Mouse (Mus musculus): ENCODE data around the gene Sgms2.

Gene Sgms2

GRCm38 (mm10) chr3:131306255-131306654 is 185.0 kb downstream of the Sgms2 start:
- no peak for DNase-seq (ENCODE audit: low spot score in 2 of 2)

DNA sequence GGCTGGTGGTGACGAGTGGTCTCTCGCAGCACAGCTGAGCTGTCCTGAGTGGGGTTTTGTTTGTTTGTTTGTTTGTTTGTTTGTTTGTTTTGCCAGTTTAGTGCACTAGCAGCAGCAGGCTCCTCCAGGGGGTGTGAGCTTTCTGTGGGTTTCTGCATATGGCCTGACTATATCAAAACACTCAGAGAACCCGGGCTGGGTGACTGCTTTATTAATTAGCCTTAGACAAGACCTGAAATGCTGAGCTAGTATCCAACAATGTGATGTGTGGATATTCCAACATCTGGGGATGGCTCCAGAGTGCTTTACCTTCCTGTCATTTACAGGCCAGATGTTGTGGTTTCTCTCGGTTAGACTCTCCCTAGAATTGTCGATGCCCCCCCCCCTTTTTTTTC is 187.9 kb downstream of the Sgms2 start:
- no peak for DNase-seq (ENCODE audit: low spot score in 2 of 2)

- peak; percentile 82 to 83 for DNase-seq (ENCODE audit: low spot score in 2 of 2)
These were observed 188.5 kb downstream of the Sgms2 start, which contains the start of gene Cyp2u1 for GRCm38 (mm10) chr3:131302452-131303319. Gene Cyp2u1, minus strand, starts transcription at chr3:131303227.

DNA sequence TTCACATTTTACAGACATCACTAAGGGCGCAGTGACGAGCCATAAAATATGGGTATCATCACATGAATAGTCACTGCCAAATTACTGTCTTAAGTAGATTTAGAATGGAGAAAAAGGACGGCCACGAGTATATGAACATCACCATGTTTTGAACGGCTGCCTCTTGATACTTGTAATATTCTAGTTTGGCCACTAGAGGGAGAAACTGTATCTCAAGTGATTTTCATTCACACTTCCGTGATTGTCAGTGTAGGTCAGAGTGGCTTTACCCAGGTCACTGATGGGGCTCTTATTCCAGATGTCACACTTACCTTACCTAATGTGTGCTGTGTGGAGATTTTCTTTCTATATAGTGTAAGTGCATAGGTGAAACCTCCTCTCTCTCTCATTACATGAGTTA is 191.3 kb downstream of the Sgms2 start:
- DNase-seq (ENCODE audit: low spot score in 2 of 2) = peak; percentile 18 to 20

GRCm38 (mm10) chr3:131299078-131299477 is 192.1 kb downstream of the Sgms2 start:
- DNase-seq (ENCODE audit: low spot score in 2 of 2) = no peak

- no peak for DNase-seq (ENCODE audit: low spot score in 2 of 2)
These were observed 194.3 kb downstream of the Sgms2 start for GRCm38 (mm10) chr3:131296893-131297292.

DNA sequence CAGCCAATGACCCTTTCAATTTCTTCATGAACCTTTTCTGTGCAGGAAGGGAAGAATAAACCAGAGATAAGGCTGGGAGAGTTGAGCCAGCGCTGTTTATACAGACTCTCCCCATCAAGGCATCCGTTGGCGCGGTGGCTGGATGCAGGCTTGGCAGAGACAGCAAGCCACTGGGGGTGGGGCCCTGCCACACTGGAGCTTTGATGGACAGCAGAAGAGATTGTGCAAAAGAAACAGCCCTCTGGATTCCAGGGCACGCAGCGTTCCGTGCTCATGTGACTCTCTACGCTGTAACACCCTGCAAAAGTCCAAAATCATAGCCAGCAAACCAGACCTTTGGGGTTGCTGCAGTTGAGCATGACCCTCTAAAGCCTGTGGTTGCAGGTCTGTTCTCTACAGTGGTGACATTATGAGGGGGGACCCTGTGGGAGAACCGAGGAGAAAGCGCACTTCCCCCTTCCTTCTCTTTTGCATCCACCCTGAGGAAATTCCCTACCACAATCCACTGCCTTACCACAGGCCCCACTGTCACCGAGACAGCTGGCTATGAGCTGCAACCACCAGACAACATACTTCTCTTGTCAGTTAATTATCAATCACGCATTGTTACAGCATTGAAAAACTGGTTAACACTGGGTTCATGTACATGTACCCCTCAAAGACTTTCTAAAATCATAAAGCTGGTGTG is 195.6 kb downstream of the Sgms2 start:
- no peak for DNase-seq (ENCODE audit: low spot score in 2 of 2)

DNA sequence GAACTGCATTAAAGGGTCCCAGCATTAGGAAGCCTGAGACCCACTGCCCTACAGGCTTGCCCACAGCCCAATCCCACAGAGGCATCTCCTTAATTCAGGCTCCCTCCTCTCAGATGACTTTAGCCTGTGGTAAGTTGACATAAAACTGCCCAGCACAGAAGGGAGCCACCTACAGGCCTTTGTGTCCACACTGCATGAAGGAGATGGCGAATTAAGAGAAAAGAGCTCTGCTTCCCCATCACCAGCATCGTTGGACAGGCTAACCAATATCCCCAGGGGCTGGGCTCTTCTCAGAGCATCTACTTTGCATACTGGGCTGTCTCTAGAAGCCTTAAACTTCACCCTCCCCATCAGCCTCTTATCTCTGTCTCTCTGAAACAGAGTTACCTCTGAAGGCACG is 196.7 kb downstream of the Sgms2 start:
- DNase-seq (ENCODE audit: low spot score in 2 of 2) = no peak

- DNase-seq (ENCODE audit: low spot score in 2 of 2) = no peak
These were observed 198.3 kb downstream of the Sgms2 start for GRCm38 (mm10) chr3:131292959-131293358.

DNA sequence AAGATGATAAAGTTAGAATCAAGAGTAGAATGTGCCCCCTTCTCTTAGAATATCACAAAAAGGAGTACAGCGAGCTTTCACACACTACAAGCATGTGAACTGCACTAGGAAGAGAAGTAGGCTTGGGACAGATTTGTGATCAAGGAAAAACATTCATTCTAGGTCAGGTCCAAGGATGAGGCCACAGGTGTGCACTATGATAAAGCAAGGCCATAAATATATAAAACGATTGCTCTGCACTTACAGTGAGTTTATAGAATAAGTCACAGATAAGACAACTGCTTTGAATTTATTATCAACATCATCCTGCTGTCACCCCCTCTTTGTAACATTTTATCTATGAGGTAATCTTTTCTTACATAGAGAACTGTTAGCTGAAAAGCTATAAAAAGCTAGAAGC is 198.9 kb downstream of the Sgms2 start:
- DNase-seq (ENCODE audit: low spot score in 2 of 2) = no peak

GRCm38 (mm10) chr3:131291890-131292289 is 199.3 kb downstream of the Sgms2 start:
- DNase-seq (ENCODE audit: low spot score in 2 of 2) = no peak

- DNase-seq (ENCODE audit: low spot score in 2 of 2) = no peak
These were observed 217.1 kb downstream of the Sgms2 start for GRCm38 (mm10) chr3:131274151-131274550.

- DNase-seq (ENCODE audit: low spot score in 2 of 2) = no peak
These were observed 218.7 kb downstream of the Sgms2 start for GRCm38 (mm10) chr3:131272374-131273100.

DNA sequence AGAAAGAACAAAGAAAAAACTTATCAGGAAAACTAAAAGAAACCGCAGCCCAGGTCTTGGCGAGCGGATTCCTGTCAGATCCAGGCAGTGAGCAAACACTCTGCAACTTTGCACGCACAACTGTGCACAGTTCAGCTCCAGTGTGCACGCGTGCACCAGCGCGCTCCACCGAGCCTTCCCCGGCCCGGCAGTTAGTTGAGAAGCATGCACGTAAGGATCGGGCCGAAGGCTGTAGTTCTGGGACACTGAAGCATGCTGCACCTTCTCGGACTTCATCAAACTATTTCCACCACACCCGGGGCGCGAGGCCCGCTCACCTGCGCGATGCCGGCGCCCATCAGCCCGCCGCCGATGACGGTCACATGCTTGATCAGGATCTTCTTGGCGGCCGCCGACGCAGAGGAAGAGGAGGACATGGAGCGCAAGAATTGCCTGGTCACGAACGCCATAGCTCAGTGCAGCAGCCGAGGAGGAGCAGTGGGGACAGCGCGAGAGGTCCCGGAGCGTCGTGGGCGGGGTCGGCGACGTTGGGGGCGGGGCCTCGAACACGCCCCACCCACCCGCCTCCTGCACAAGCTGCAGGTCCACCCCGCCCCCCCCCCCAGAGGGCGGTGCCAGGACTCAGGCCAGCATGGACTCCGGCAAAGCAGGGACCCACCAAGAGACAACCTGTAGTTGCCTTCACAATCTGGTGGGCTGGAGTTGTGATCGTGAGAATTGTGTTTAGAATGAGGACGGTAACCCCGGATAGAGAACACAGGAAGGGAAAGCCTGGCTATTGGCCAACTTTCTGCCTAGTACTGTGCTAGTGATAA is 219.4 kb downstream of the Sgms2 start, which contains the start of gene Hadh:
Hadh (minus strand) TSS at position 543 of the 815 bp plus-strand sequence.
- peak; percentile 72 to 81 for DNase-seq (ENCODE audit: low spot score in 2 of 2)

GRCm38 (mm10) chr3:131271157-131271556 is 220.1 kb downstream of the Sgms2 start:
- DNase-seq (ENCODE audit: low spot score in 2 of 2) = no peak

DNA sequence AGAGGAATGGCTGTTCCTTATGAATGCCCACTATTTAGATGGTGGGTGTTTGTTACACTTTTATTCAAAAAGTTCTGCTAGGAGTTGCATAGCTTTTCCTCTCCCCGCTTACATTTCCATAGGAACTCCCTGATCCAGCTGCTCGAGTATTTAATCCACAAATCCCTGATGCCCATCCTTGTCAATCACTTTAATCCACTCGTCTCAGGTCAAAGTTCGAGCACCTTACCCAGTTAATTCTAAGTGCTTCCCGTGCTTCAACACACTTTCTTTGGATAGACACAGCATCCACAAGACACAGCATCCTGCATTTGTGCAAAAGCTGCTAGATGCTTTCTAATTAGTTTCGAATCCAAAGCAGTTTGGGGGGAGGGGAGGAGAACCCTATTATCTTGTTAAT is 220.8 kb downstream of the Sgms2 start:
- no peak for DNase-seq (ENCODE audit: low spot score in 2 of 2)
